ENCODE assay signal across 8 mouse cellular contexts in genomic region chr15:98567278-98568134, GRCm38 (mm10). TPM values are rescaled to one million over a fixed set of nuclear protein-coding genes. Genes with fewer than 3 reads are reported as not detected.
DNase-seq lines count a peak whose midpoint lies in the region; ATAC-seq lines count a peak whose summit lies in the region.

No protein-coding gene starts in this region.

- WGBS in forebrain, embryonic 14.5 days = under 1% methylated on average over 88 of the region's 88 CpGs
- under 1% methylated on average over 88 of the region's 88 CpGs for WGBS in neural tube, embryonic 15.5 days

- peak overlapping the region; percentile 98 for H3K4me2 ChIP-seq in forebrain, embryonic 14.5 days (ENCODE audit: low read length)
- H3K4me2 ChIP-seq in neural tube, embryonic 15.5 days = peak overlapping the region; percentile 78

- peak; percentile 98 for ATAC-seq in forebrain, embryonic 14.5 days
- peak; percentile 96 for ATAC-seq in neural tube, embryonic 15.5 days (ENCODE audit: low FRiP score)

- no peaks in the 10 kb centered on the region for H3K27me3 ChIP-seq in forebrain, embryonic 14.5 days (replicated peaks; ENCODE audit: control insufficient read depth, insufficient read depth, low read length)
- no peaks in the 10 kb centered on the region for H3K27me3 ChIP-seq in neural tube, embryonic 15.5 days (replicated peaks)

- no peaks in the 10 kb centered on the region for H3K9me3 ChIP-seq in forebrain, embryonic 14.5 days (replicated peaks; ENCODE audit: control insufficient read depth, low read length)
- no peaks in the 10 kb centered on the region for H3K9me3 ChIP-seq in neural tube, embryonic 15.5 days (replicated peaks)

- peak; percentile 99 for DNase-seq in ES-CJ7 (ENCODE audit: low read depth, low spot score)
- DNase-seq in cerebellum, adult 11 months = peak; percentile 100
- peak; percentile 100 for DNase-seq in forebrain, embryonic 14.5 days (ENCODE audit: low spot score)
- DNase-seq in heart, postnatal 14 days = peak; percentile 99
- peak; percentile 100 for DNase-seq in layer of hippocampus, adult 11-12 months (ENCODE audit: low spot score)
- DNase-seq in lung, adult 18-20 months = peak; percentile 100
- DNase-seq in testis, postnatal 14 days (ENCODE audit: low spot score) = peak; percentile 100

- peak overlapping the region; percentile 92 for H3K4me3 ChIP-seq in forebrain, embryonic 14.5 days (ENCODE audit: low read depth, low read length)
- H3K4me3 ChIP-seq in neural tube, embryonic 15.5 days (replicated peaks) = peak overlapping the region; percentile 94

- peak overlapping the region; percentile 89 for H3K27ac ChIP-seq in forebrain, embryonic 14.5 days (ENCODE audit: low read depth, low read length)
- peak overlapping the region; percentile 96 for H3K27ac ChIP-seq in neural tube, embryonic 15.5 days (replicated peaks)

- intact Hi-C loops in heart, postnatal 14 days (cut with DNase I) = loop anchor here (2.0 kb wide), 1 partner anchor 55 kb away; no protein-coding TSS in a partner anchor

- H3K4me1 ChIP-seq in forebrain, embryonic 14.5 days (ENCODE audit: control insufficient read depth, insufficient read depth, low read length) = peaks cover 20% of the 10 kb centered on the region
- peaks cover 37% of the 10 kb centered on the region for H3K4me1 ChIP-seq in neural tube, embryonic 15.5 days

- peaks cover 22% of the 10 kb centered on the region; the same call in 1 of the 2 replicates for H3K36me3 ChIP-seq in forebrain, embryonic 14.5 days (ENCODE audit: control insufficient read depth, insufficient read depth, low read length)
- peaks cover 11% of the 10 kb centered on the region for H3K36me3 ChIP-seq in neural tube, embryonic 15.5 days

- peak overlapping the region; percentile 90 for H3K9ac ChIP-seq in forebrain, embryonic 14.5 days (ENCODE audit: low read length)
- H3K9ac ChIP-seq in neural tube, embryonic 15.5 days (replicated peaks) = peak overlapping the region; percentile 89

RNA-seq across cellular contexts. Expression of gene Ccnt1, which starts 3.2 kb away (rescaled TPM):
- 51.3 and 61.7 TPM in 2 replicates for polyA plus RNA-seq in forebrain, embryonic 14.5 days (2014; fragmentation: Nextera tagmentation; extraction: Ambion mirVana)
- total RNA-seq in heart, postnatal 14 days (2021) = 10 to 100 TPM; 32.8 to 42.6 TPM
- 58.6 and 62.8 TPM in 2 replicates for polyA plus RNA-seq in neural tube, embryonic 15.5 days (2015; fragmentation: Nextera tagmentation; extraction: Ambion mirVana)

RNA-seq across cellular contexts. Expression of gene 4930415O20Rik, which starts 3.3 kb away (rescaled TPM):
- not detected in 2 replicates for polyA plus RNA-seq in forebrain, embryonic 14.5 days (2014; fragmentation: Nextera tagmentation; extraction: Ambion mirVana)
- under 1 TPM; 0.88 to 0.93 TPM for total RNA-seq in heart, postnatal 14 days (2021)
- not detected in 2 replicates for polyA plus RNA-seq in neural tube, embryonic 15.5 days (2015; fragmentation: Nextera tagmentation; extraction: Ambion mirVana)

RNA-seq across cellular contexts. Expression of gene Kansl2, which starts 33.4 kb away (rescaled TPM):
- 134 and 135 TPM in 2 replicates for polyA plus RNA-seq in forebrain, embryonic 14.5 days (2014; fragmentation: Nextera tagmentation; extraction: Ambion mirVana)
- total RNA-seq in heart, postnatal 14 days (2021) = 10 to 100 TPM; 78.4 to 82.2 TPM
- polyA plus RNA-seq in neural tube, embryonic 15.5 days (2015; fragmentation: Nextera tagmentation; extraction: Ambion mirVana) = 102 and 104 TPM in 2 replicates

RNA-seq across cellular contexts. Expression of gene Adcy6, which starts 42.4 kb away (rescaled TPM):
- polyA plus RNA-seq in forebrain, embryonic 14.5 days (2014; fragmentation: Nextera tagmentation; extraction: Ambion mirVana) = 6.4 and 10.4 TPM in 2 replicates
- total RNA-seq in heart, postnatal 14 days (2021) = 100 to 1,000 TPM; 199 to 209 TPM
- 10.4 and 10.8 TPM in 2 replicates for polyA plus RNA-seq in neural tube, embryonic 15.5 days (2015; fragmentation: Nextera tagmentation; extraction: Ambion mirVana)

Comparison
In these comparisons a context has a peak if more than half of its experiments do, and no peak if none do; other contexts are left out.
1. Peak in every context shown above with its lines: DNase-seq, ATAC-seq, H3K4me3 ChIP-seq and H3K27ac ChIP-seq.